Mouse (Mus musculus) lung, postnatal 10 days (tissue): ENCODE measurements at regions not wholly inside any gene's neighbourhood (a gene's known extent, or its start where the extent isn't known, plus 50 kb on each side); places are given as distances from the start of the nearest gene placed in this dataset.

Source experiments
- DNase-seq: peaks from one replicate; pipeline ENCODE4 v3.0.0; 2021

GRCm38 (mm10) chr15:52959711-52960110 is 925.0 kb upstream of the Gm7489 start:
- DNase-seq: no peak

- DNase-seq: no peak
Observed at GRCm38 (mm10) chr15:52961491-52961890, 923.2 kb upstream of the Gm7489 start.

DNA sequence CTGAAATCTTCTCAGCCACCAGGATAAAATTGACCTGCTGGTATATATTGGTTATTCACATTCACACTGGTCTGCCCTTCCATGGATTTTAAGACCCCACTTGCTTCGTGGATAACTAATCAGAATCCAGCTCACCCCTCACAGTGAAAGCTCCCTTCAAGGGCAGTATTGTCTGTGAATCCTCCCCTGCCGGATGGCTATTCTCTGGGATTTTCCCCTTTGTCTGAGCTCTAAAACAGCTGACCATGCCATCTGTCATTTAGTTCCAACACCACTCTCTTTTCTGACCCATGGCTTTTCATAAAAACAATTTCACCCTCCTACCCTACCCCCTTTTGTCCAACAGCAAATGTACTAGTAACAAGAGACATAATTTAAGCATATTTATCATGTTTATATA is 920.8 kb upstream of the Gm7489 start:
- DNase-seq: peak; percentile 11

DNA sequence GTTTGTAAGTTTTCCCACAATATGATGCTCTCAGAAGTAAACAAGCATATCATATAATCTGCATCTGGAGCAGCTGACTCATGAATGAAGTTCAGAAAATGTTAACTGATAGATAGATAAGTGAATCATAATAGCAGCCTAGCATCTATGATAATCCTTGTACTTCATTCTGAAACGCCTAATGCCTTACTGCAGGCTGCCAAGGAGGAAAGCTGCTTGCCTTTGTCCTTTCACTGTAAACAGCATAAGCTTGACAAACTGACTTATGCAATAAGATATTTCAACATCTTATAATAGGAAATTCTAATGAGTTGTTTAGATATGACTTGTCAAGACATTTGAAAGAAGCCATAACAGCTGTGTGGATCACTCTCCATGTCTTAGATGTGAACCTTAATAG is 920.3 kb upstream of the Gm7489 start:
- peak; percentile 14 for DNase-seq

GRCm38 (mm10) chr15:52967801-52968235 is 916.9 kb upstream of the Gm7489 start:
- peak; percentile 81 for DNase-seq

- DNase-seq: no peak
Observed at GRCm38 (mm10) chr15:52982821-52983220, 901.9 kb upstream of the Gm7489 start.

DNA sequence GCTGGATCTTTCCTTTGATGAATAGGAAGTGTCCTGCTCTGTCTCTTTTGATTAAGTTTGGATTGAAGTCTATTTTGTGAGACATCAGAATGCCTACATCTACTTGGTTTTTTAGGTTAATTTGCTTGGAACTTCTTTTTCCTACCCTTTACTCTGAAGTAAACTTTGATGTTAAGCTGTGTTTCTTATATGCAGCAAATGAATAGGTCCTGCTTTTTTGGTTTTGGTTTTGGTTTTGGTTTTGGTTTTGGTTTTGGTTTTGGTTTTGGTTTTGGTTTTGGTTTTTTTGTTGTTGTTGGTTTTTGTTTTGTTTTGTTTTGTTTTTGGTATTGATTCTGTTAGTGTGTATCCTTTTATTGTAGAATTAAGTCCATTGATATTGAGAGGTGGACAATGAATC is 894.1 kb upstream of the Gm7489 start:
- DNase-seq: no peak

- DNase-seq: no peak
Observed at GRCm38 (mm10) chr15:52994351-52994750, 890.4 kb upstream of the Gm7489 start.

GRCm38 (mm10) chr15:52999200-52999599 is 885.5 kb upstream of the Gm7489 start:
- DNase-seq: no peak

DNA sequence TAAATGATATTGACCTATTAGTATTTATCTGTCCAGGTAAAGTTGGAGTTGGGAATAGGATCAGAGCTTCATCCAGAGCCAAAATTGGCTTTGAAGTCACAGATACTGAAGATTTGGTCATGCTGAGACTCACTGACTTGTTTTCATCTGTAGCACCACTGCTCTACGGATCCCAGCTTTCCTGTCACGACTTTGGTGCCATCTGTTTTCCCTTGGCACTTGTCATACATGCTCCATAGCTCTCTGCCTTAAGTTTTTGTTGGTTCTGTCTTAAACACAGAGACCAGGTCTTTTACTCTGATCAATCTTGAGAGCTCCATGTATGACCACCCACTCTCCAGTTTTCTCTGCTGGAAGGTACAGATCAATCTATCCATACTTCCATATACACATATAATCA is 884.9 kb upstream of the Gm7489 start:
- no peak for DNase-seq

- no peak for DNase-seq
Observed at GRCm38 (mm10) chr15:53001429-53001828, 883.3 kb upstream of the Gm7489 start.

GRCm38 (mm10) chr15:53001964-53002363 is 882.7 kb upstream of the Gm7489 start:
- no peak for DNase-seq

DNA sequence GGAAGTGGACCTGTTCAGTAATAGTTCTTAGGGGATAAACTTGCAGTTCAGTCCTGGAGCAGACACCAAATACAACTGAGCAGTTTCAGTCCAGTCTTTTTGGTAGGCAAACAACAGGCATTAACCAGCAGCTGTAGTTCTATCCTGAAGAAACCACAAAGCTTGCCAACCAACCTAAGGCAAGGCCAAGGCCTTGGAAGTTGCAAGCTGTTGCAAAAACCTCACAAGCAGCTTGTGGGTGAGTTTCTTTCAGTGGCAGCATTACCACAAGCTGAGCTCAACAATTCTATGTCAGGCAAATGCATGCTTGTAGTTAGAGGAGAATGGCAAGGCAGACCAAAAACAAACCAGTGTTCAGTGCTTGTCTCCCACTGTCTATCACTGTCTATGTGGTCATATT is 880.6 kb upstream of the Gm7489 start:
- no peak for DNase-seq

- no peak for DNase-seq
Observed at GRCm38 (mm10) chr15:53006844-53007243, 877.9 kb upstream of the Gm7489 start.

GRCm38 (mm10) chr15:53009337-53009736 is 875.4 kb upstream of the Gm7489 start:
- DNase-seq: no peak
